Mouse (Mus musculus): ENCODE measurements around the gene Dppa3.
A peak's percentile ranks its signal among the peaks of the same experiment; 100 is the strongest.

DNA sequence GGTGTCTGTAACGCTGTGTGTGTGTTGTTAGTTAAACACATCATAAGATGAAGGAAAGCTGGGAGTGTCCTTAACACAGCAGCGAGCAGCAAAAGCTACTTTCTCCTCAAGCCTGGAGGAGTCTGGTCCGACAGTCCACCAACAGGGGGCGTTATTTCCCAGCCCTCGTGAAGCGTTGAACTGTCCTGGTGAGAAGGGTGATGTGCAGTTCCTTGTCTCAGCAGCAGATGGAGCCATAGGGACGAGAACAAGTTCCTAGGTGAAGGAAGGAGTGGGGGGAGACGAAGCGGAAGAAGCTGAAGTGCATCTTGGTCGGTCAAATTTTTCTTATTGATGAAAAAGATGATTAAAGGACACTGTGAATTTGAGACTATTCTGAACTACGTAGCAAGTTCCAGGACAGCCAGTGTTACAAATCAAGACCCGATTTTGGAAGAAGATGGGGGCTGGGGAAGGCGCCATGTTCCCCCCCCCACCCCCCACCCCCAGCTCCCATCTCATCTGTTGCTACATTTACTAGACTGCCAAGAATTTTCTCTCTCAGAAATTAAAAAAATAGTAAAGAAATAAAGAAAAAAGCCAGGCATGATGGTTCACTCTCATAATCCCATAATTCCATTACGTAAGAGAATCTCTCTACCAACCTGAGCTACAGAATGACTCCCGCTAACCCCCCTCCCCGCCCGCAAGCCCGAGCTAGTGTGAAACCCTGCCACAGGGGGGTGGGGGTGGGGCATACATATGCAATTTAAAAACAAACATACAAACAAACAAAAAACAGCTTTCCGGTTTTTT, 43.4 kb downstream of the Dppa3 start:
- TF ChIP-seq CTCF (IDR thresholded peaks at IDR 0.05; ENCODE audit: control insufficient read depth, insufficient read depth, low read length) (peak; percentile 97), POLR2A (IDR thresholded peaks at IDR 0.05; ENCODE audit: borderline replicate concordance, control insufficient read depth, low read depth, low read length) (no peak)

Data from bone marrow, adult 2 months (tissue).